11 mouse cellular contexts compared by ENCODE assay signal in the genomic region with DNA sequence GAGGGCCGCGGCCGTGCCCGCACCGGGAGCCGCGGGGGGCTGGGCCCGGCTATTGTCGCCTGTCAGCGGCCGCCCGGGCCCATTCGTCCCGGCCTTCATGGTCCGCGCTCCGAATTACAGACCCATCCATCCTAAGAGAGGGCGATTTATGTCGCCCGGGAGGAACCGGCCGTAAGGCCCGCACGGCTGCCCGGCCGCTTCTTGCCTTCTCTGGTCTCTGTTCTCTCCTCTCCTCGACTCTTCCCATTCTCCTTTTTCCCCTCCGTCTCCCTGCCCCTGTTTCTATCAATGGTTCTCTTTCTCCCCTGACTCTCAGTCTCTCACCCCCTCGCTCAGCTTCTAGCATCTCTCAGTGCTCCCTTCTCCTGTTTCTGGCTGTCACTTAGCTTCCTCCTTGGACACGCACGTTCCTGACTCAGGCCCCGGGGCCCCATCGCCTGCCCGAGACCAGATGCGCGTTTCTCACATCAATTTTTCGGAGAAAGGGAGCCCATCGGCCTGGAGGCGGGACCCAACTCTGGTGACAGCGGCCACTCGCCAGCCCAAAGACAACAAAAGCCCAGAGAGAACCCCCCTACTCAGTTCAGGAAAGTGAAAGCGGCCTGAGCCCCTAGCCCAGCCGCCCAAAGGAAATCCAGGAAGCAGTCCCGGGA. TPM values are rescaled to one million over a fixed set of nuclear protein-coding genes. Genes with fewer than 3 reads are reported as not detected.
DNase-seq lines count a peak whose midpoint lies in the region; ATAC-seq and TF ChIP-seq lines count a peak whose summit lies in the region.
"Had no signal": no experiment of that assay in that cellular context is flagged by ENCODE, and none has a peak within 500 bp of the region (broad histone marks: within the 10 kb centered on the region; RNA-seq: fewer than 3 reads in every experiment).

No protein-coding gene starts in this region.

- no peaks in the 10 kb centered on the region for H3K9me3 ChIP-seq in heart, embryonic 12.5 days (replicated peaks)
- no peaks in the 10 kb centered on the region for H3K9me3 ChIP-seq in embryonic facial prominence, embryonic 11.5 days (replicated peaks; ENCODE audit: control insufficient read depth, low read length)
- H3K9me3 ChIP-seq in hindbrain, postnatal 0 days (ENCODE audit: low read length): no peaks in the 10 kb centered on the region

- H3K4me3 ChIP-seq in heart, embryonic 12.5 days: peak overlapping the region; percentile 33
- H3K4me3 ChIP-seq in embryonic facial prominence, embryonic 11.5 days (ENCODE audit: low read depth, low read length): peak overlapping the region; percentile 17
- H3K4me3 ChIP-seq in hindbrain, postnatal 0 days (ENCODE audit: low read length): peak overlapping the region; percentile 39

- H3K36me3 ChIP-seq in heart, embryonic 12.5 days: no peaks in the 10 kb centered on the region
- no peaks in the 10 kb centered on the region for H3K36me3 ChIP-seq in embryonic facial prominence, embryonic 11.5 days (replicated peaks; ENCODE audit: control insufficient read depth, insufficient read depth, low read depth, low read length)
- no peaks in the 10 kb centered on the region for H3K36me3 ChIP-seq in hindbrain, postnatal 0 days (ENCODE audit: insufficient read depth, low read length)

- 0 out of 2 replicates have a peak overlapping the region, but pooled peaks have one; percentile 18 for H3K9ac ChIP-seq in heart, embryonic 12.5 days
- peak overlapping the region; percentile 22; the same call in 1 of the 2 replicates for H3K9ac ChIP-seq in embryonic facial prominence, embryonic 11.5 days (replicated peaks; ENCODE audit: low read length)
- peak overlapping the region; percentile 43 for H3K9ac ChIP-seq in hindbrain, postnatal 0 days (replicated peaks; ENCODE audit: low read length)

- peaks cover 55% of the 10 kb centered on the region for H3K4me1 ChIP-seq in heart, embryonic 12.5 days (replicated peaks)
- H3K4me1 ChIP-seq in embryonic facial prominence, embryonic 11.5 days (ENCODE audit: control insufficient read depth, insufficient read depth, low read length): peaks cover 10% of the 10 kb centered on the region
- H3K4me1 ChIP-seq in hindbrain, postnatal 0 days (ENCODE audit: insufficient read depth, low read length): no peaks in the 10 kb centered on the region

- under 1% methylated on average over 44 of the region's 44 CpGs for WGBS in heart, embryonic 12.5 days
- WGBS in embryonic facial prominence, embryonic 11.5 days: under 1% methylated on average over 44 of the region's 44 CpGs
- under 1% methylated on average over 35 of the region's 44 CpGs for WGBS in hindbrain, postnatal 0 days

- DNase-seq in heart, adult 11 months: no peak
- DNase-seq in embryonic facial prominence, embryonic 11.5 days (ENCODE audit: low spot score): no peak
- DNase-seq in hindbrain, postnatal 0 days (ENCODE audit: low spot score): no peak
- DNase-seq in neural tube, embryonic 10.5 days (ENCODE audit: extremely low spot score, low spot score): peak; percentile 79
- DNase-seq in urinary bladder, adult 2 months (ENCODE audit: low spot score): no peak
- DNase-seq in MN1 (ENCODE audit: low spot score): no peak
- DNase-seq: lung, adult 2 months had no signal

- no peak for ATAC-seq in heart, embryonic 12.5 days (ENCODE audit: insufficient number of reproducible peaks, low FRiP score)
- no peak for ATAC-seq in embryonic facial prominence, embryonic 11.5 days (replicated peaks; ENCODE audit: insufficient number of reproducible peaks, low FRiP score, low TSS enrichment, low read depth)
- ATAC-seq in hindbrain, postnatal 0 days: no peak
- ATAC-seq in granulocyte monocyte progenitor cell, adult 5-6 weeks (replicated peaks; ENCODE audit: poor library complexity, severe bottlenecking): no peak

- TF ChIP-seq CTCF in hindbrain, postnatal 0 days (IDR thresholded peaks at IDR 0.05; ENCODE audit: low read depth): no peak

- H3K27ac ChIP-seq in heart, embryonic 12.5 days (ENCODE audit: poor library complexity, severe bottlenecking): no peak overlapping the region
- H3K27ac ChIP-seq in embryonic facial prominence, embryonic 11.5 days (replicated peaks; ENCODE audit: low read depth, low read length): no peak overlapping the region
- peak overlapping the region; percentile 80 for H3K27ac ChIP-seq in hindbrain, postnatal 0 days

- H3K4me2 ChIP-seq in heart, embryonic 12.5 days: peak overlapping the region; percentile 60
- H3K4me2 ChIP-seq in embryonic facial prominence, embryonic 11.5 days (ENCODE audit: low read depth, low read length): peak overlapping the region; percentile 41
- peak overlapping the region; percentile 49 for H3K4me2 ChIP-seq in hindbrain, postnatal 0 days (ENCODE audit: low read depth, low read length)

- H3K27me3 ChIP-seq in heart, embryonic 12.5 days (replicated peaks): peaks cover 92% of the 10 kb centered on the region
- peaks cover 92% of the 10 kb centered on the region for H3K27me3 ChIP-seq in embryonic facial prominence, embryonic 11.5 days (ENCODE audit: control insufficient read depth, insufficient read depth, low read length)
- peaks cover 68% of the 10 kb centered on the region for H3K27me3 ChIP-seq in hindbrain, postnatal 0 days (ENCODE audit: insufficient read depth, low read length)

RNA-seq across cellular contexts. Expression of a gene that starts 4.1 kb away (rescaled TPM):
- not detected in 2 replicates for polyA plus RNA-seq in heart, embryonic 12.5 days (2016; fragmentation: Nextera tagmentation; extraction: Ambion mirVana)
- polyA plus RNA-seq in embryonic facial prominence, embryonic 11.5 days (2014; fragmentation: Nextera tagmentation; extraction: Ambion mirVana): 0.48 and 0.78 TPM in 2 replicates
- total RNA-seq in hindbrain, postnatal 0 days (2014; rRNA removed): 27.0 and 32.2 TPM in 2 replicates
- 9.2 and 9.6 TPM in 2 replicates for polyA plus RNA-seq in hindbrain, postnatal 0 days (2015; fragmentation: Nextera tagmentation; extraction: Ambion mirVana)
- 0.03 and 0.11 TPM in 2 replicates for polyA plus RNA-seq in urinary bladder, adult 2 months (2012; rRNA removed)
- total RNA-seq in granulocyte monocyte progenitor cell, adult 5-6 weeks (2014; fragmentation: Nextera tagmentation): not detected in 2 replicates
- not detected in 2 replicates for total RNA-seq in granulocyte monocyte progenitor cell, adult 5-6 weeks (2017)
- total RNA-seq: CH12.LX had no signal
- polyA plus RNA-seq: stomach, embryonic 14.5 days had no signal
